Mouse (Mus musculus): ENCODE measurements at regions not wholly inside any gene's neighbourhood (a gene's known extent, or its start where the extent isn't known, plus 50 kb on each side); places are given as distances from the start of the nearest gene placed in this dataset.
"Not testable (repeated sequence)": the region's sequence is repeated elsewhere in the genome, so short reads cannot be mapped to it uniquely, and the experiment has no call there.

DNA sequence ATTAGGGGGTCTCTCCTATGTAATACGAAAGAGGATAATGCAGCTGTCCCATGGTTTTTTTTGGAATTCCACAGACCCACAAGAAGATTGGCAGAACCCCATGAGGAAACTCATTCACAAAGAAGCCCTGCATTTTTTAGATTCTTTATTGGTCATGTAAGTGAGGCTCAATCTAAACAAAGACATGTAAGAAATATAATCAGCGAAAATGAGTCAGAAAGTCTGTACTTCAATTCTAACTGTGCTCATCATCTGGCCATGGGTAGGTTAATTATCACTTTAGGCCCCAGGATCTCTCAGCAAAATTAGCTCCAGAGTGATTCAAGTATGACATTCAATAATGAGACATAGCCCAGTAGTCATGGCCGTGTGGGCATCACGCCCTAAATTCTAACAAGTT lies 703.2 kb downstream of the A830018L16Rik start:
- Histone ChIP-seq H3K9ac (ENCODE audit: insufficient read depth, low read depth, low read length, poor library complexity, severe bottlenecking) (no peak overlapping the region), H3K9me3 (ENCODE audit: control insufficient read depth, insufficient read depth, low read depth, low read length) (no peaks in the 10 kb centered on the region), H3K4me3 (ENCODE audit: insufficient read depth in 1 of 2, low read depth in 1 of 2, low read length in 2 of 2, poor library complexity in 1 of 2, severe bottlenecking in 1 of 2) (no peak overlapping the region), H3K36me3 (ENCODE audit: control insufficient read depth, insufficient read depth, low read length, poor library complexity, severe bottlenecking) (no peaks in the 10 kb centered on the region), H3K4me1 (ENCODE audit: control insufficient read depth in 2 of 2, insufficient read depth in 2 of 2, low read length in 2 of 2, poor library complexity in 1 of 2) (no peaks in the 10 kb centered on the region), H3K27ac (ENCODE audit: insufficient read depth, low read depth, low read length, poor library complexity, severe bottlenecking) (no peak overlapping the region)
- DNase-seq (ENCODE audit: low read depth, low spot score): no peak
- TF ChIP-seq ZNF384 (IDR thresholded peaks at IDR 0.05; ENCODE audit: low read depth, low read length) (no peak), MAFK (IDR thresholded peaks at IDR 0.05; ENCODE audit: insufficient read depth, low read depth, low read length) (no peak), ZC3H11A (IDR thresholded peaks at IDR 0.05; ENCODE audit: borderline replicate concordance, low read depth, low read length) (no peak), HCFC1 (IDR thresholded peaks at IDR 0.05; ENCODE audit: borderline replicate concordance, insufficient read depth, low read length) (no peak), CHD2 (IDR thresholded peaks at IDR 0.05; ENCODE audit: low read depth, low read length) (no peak)
- in situ Hi-C loops (cut with MboI; ENCODE audit: low sequenced_read_pairs in 2 of 2, unreplicated experiment in 2 of 2): no loop called here

DNA sequence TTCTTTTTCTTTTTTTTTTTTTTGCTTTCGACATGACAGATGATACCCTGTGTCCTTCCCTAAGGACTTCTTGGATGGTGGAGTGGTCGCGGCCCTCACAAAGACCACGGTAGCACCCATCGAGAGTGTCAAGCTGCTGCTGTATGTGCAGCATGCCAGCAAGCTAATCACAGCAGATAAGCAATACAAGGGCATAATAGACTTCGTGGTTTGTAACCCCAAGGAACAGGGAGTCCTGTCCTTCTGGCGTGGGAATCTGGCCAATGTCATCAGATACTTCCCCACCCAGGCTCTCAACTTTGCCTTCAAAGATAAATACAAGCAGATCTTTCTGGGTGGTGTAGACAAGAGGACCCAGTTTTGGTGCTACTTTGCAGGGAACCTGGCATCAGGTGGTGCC lies 707.0 kb downstream of the A830018L16Rik start:
- H3K36me3 ChIP-seq (ENCODE audit: control insufficient read depth, insufficient read depth, low read length, poor library complexity, severe bottlenecking): no peaks in the 10 kb centered on the region
- no peak overlapping the region for H3K27ac ChIP-seq (ENCODE audit: insufficient read depth, low read depth, low read length, poor library complexity, severe bottlenecking)
- TF ChIP-seq HCFC1 (IDR thresholded peaks at IDR 0.05; ENCODE audit: borderline replicate concordance, insufficient read depth, low read length) (no peak), ZNF384 (IDR thresholded peaks at IDR 0.05; ENCODE audit: low read depth, low read length) (no peak), ZC3H11A (IDR thresholded peaks at IDR 0.05; ENCODE audit: borderline replicate concordance, low read depth, low read length) (no peak), MAFK (IDR thresholded peaks at IDR 0.05; ENCODE audit: insufficient read depth, low read depth, low read length) (no peak)
- H3K9me3 ChIP-seq (ENCODE audit: control insufficient read depth, insufficient read depth, low read depth, low read length): no peaks in the 10 kb centered on the region
- no peak overlapping the region for H3K9ac ChIP-seq (ENCODE audit: insufficient read depth, low read depth, low read length, poor library complexity, severe bottlenecking)
- in situ Hi-C loops (cut with MboI; ENCODE audit: low sequenced_read_pairs in 2 of 2, unreplicated experiment in 2 of 2): no loop called here
- no peak for DNase-seq (ENCODE audit: low read depth, low spot score)
- H3K4me1 ChIP-seq (ENCODE audit: control insufficient read depth in 2 of 2, insufficient read depth in 2 of 2, low read length in 2 of 2, poor library complexity in 1 of 2): no peaks in the 10 kb centered on the region; a peak in 1 of 4 replicates
- no peak overlapping the region for H3K4me3 ChIP-seq (ENCODE audit: insufficient read depth in 1 of 2, low read depth in 1 of 2, low read length in 2 of 2, poor library complexity in 1 of 2, severe bottlenecking in 1 of 2)

DNA sequence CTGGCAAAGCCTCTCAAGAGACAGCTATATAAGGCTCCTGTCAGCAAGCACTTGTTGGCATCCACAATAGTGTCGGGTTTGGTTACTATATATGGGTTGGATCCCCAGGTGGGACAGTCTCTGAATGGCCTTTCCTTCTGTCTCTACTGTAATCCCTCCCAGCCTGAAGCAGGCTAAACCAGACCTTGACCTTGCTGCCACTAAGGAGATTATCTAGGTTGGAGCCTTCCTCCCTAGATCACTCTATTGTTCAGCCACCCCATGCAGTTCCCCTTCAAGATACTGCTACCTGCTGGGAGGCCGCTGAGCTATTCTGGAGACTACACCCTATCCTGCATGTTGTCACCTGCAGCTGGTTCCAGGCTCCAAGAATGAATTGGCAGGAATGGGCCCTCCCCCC lies 712.7 kb downstream of the A830018L16Rik start:
- H3K4me1 ChIP-seq (ENCODE audit: control insufficient read depth in 2 of 2, insufficient read depth in 2 of 2, low read length in 2 of 2, poor library complexity in 1 of 2); in situ Hi-C loops (cut with MboI; ENCODE audit: low sequenced_read_pairs in 2 of 2, unreplicated experiment in 2 of 2); H3K9me3 ChIP-seq (ENCODE audit: control insufficient read depth, insufficient read depth, low read depth, low read length); H3K9ac ChIP-seq (ENCODE audit: insufficient read depth, low read depth, low read length, poor library complexity, severe bottlenecking); DNase-seq (ENCODE audit: low read depth, low spot score); H3K27ac ChIP-seq (ENCODE audit: insufficient read depth, low read depth, low read length, poor library complexity, severe bottlenecking); H3K36me3 ChIP-seq (ENCODE audit: control insufficient read depth, insufficient read depth, low read length, poor library complexity, severe bottlenecking); H3K4me3 ChIP-seq (ENCODE audit: insufficient read depth in 1 of 2, low read depth in 1 of 2, low read length in 2 of 2, poor library complexity in 1 of 2, severe bottlenecking in 1 of 2): not testable (repeated sequence)

DNA sequence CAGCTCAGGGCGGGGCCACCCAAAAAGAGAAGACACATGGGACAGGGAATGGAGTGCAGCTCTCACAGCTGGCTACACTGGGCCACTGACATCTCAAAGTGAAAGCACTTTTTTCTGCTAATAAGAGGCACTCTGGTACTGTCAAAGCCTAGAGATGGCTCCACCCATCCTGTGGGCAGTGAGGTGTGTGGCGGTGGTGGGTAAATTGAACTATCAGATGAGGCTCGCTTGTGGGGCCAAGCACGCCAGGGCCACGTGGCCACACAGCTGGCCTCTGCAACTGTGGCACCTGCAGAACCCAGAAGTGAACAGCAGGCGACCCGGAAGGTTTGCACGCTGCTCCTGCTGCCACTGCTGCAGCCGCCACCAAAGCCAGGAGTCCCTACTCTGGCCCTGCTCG lies 756.6 kb downstream of the A830018L16Rik start:
- Histone ChIP-seq H3K4me1 (ENCODE audit: control insufficient read depth in 2 of 2, insufficient read depth in 2 of 2, low read length in 2 of 2, poor library complexity in 1 of 2) (no peaks in the 10 kb centered on the region), H3K9me3 (ENCODE audit: control insufficient read depth, insufficient read depth, low read depth, low read length) (no peaks in the 10 kb centered on the region), H3K4me3 (ENCODE audit: insufficient read depth in 1 of 2, low read depth in 1 of 2, low read length in 2 of 2, poor library complexity in 1 of 2, severe bottlenecking in 1 of 2) (no peak overlapping the region), H3K9ac (ENCODE audit: insufficient read depth, low read depth, low read length, poor library complexity, severe bottlenecking) (no peak overlapping the region), H3K27ac (ENCODE audit: insufficient read depth, low read depth, low read length, poor library complexity, severe bottlenecking) (no peak overlapping the region), H3K36me3 (ENCODE audit: control insufficient read depth, insufficient read depth, low read length, poor library complexity, severe bottlenecking) (no peaks in the 10 kb centered on the region)
- in situ Hi-C loops (cut with MboI; ENCODE audit: low sequenced_read_pairs in 2 of 2, unreplicated experiment in 2 of 2): no loop called here
- no peak for DNase-seq (ENCODE audit: low read depth, low spot score)
- TF ChIP-seq MAFK (IDR thresholded peaks at IDR 0.05; ENCODE audit: insufficient read depth, low read depth, low read length) (no peak), CHD2 (IDR thresholded peaks at IDR 0.05; ENCODE audit: low read depth, low read length) (no peak), ZNF384 (IDR thresholded peaks at IDR 0.05; ENCODE audit: low read depth, low read length) (no peak), ZC3H11A (IDR thresholded peaks at IDR 0.05; ENCODE audit: borderline replicate concordance, low read depth, low read length) (no peak), HCFC1 (IDR thresholded peaks at IDR 0.05; ENCODE audit: borderline replicate concordance, insufficient read depth, low read length) (no peak)

DNA sequence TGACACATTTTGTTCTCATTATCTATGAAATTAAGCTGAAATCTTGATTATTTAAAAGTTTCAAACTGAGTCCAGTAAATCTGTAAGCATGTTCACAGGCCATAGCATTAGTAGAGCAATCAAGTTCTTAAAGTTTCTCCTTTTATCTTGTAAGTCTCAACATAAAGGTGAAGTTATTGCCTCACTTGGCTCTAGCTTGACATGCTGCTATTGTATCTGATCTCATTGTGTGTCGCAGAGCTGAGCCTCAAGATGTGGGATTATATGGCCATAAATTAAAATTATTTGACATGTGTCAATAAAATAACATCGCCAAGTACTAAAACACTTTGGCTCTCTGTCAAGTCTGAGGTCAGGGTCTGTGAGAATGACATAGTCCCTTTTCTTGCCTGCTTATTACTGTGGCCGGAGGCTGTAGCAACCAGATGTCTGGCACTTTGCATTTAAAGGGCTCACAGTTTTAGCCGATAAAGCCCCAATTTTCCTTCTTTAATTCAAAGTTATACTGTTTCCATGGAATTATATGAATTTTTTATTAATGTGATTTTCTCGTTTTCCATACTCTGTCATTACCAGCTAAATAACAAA lies 775.8 kb downstream of the A830018L16Rik start:
- Histone ChIP-seq H3K36me3 (ENCODE audit: control insufficient read depth, insufficient read depth, low read length, poor library complexity, severe bottlenecking) (no peaks in the 10 kb centered on the region), H3K4me3 (ENCODE audit: insufficient read depth in 1 of 2, low read depth in 1 of 2, low read length in 2 of 2, poor library complexity in 1 of 2, severe bottlenecking in 1 of 2) (no peak overlapping the region), H3K27ac (ENCODE audit: insufficient read depth, low read depth, low read length, poor library complexity, severe bottlenecking) (no peak overlapping the region), H3K9me3 (ENCODE audit: control insufficient read depth, insufficient read depth, low read depth, low read length) (no peaks in the 10 kb centered on the region), H3K4me1 (ENCODE audit: control insufficient read depth in 2 of 2, insufficient read depth in 2 of 2, low read length in 2 of 2, poor library complexity in 1 of 2) (no peaks in the 10 kb centered on the region), H3K9ac (ENCODE audit: insufficient read depth, low read depth, low read length, poor library complexity, severe bottlenecking) (no peak overlapping the region)
- TF ChIP-seq HCFC1 (IDR thresholded peaks at IDR 0.05; ENCODE audit: borderline replicate concordance, insufficient read depth, low read length): no peak
- TF ChIP-seq MAFK (IDR thresholded peaks at IDR 0.05; ENCODE audit: insufficient read depth, low read depth, low read length): no peak
- TF ChIP-seq CHD2 (IDR thresholded peaks at IDR 0.05; ENCODE audit: low read depth, low read length): no peak
- TF ChIP-seq ZNF384 (IDR thresholded peaks at IDR 0.05; ENCODE audit: low read depth, low read length): no peak
- TF ChIP-seq ZC3H11A (IDR thresholded peaks at IDR 0.05; ENCODE audit: borderline replicate concordance, low read depth, low read length): no peak
- no peak for DNase-seq (ENCODE audit: low read depth, low spot score)
- in situ Hi-C loops (cut with MboI; ENCODE audit: low sequenced_read_pairs in 2 of 2, unreplicated experiment in 2 of 2): no loop called here
